Mouse (Mus musculus) testis, adult 2 months (tissue): ENCODE results near the gene Crip1.

Source experiments
- CTCF ChIP-seq: fragments of 200-500 bp; IDR thresholded peaks from 2 replicates; pipeline ENCODE4 v1.5.1; 2012; ENCODE audit warnings: low read depth, mild to moderate bottlenecking, inconsistent platforms, low read length, moderate library complexity; ENCODE audit not compliant: control insufficient read depth, insufficient read depth, insufficient replicate concordance
- POLR2A ChIP-seq: fragments of 200-500 bp; IDR thresholded peaks from 2 replicates; pipeline ENCODE4 v1.6.1; 2012; ENCODE audit warnings: low read depth, mild to moderate bottlenecking, inconsistent platforms, low read length, moderate library complexity; ENCODE audit not compliant: control insufficient read depth

GRCm38 (mm10) chr12:113131601-113132000 lies 14.5 kb upstream of the Crip1 start:
- TF ChIP-seq POLR2A = no peak
- no peak for TF ChIP-seq CTCF
